Mouse (Mus musculus) G1E (cell line): ENCODE data around the gene Nmnat1.

Experiments
- CTCF ChIP-seq: IDR thresholded peaks from 2 replicates; pipeline ENCODE4 v1.5.1; 2012; ENCODE audit warnings: low read depth, low read length, inconsistent platforms, mixed read lengths
- GATA1 ChIP-seq: IDR thresholded peaks from 2 replicates; pipeline ENCODE4 v1.6.1; 2012; ENCODE audit warnings: borderline replicate concordance, low read length, inconsistent platforms, mixed read lengths
- GATA2 ChIP-seq: IDR thresholded peaks from 2 replicates; pipeline ENCODE4 v1.6.1; 2012; ENCODE audit warnings: low read depth, low read length, inconsistent platforms, borderline replicate concordance
- TAL1 ChIP-seq: conservative IDR thresholded peaks from 2 replicates; pipeline ENCODE4 v1.6.1; 2012; ENCODE audit warnings: low read depth, low read length, inconsistent platforms, mixed read lengths

DNA sequence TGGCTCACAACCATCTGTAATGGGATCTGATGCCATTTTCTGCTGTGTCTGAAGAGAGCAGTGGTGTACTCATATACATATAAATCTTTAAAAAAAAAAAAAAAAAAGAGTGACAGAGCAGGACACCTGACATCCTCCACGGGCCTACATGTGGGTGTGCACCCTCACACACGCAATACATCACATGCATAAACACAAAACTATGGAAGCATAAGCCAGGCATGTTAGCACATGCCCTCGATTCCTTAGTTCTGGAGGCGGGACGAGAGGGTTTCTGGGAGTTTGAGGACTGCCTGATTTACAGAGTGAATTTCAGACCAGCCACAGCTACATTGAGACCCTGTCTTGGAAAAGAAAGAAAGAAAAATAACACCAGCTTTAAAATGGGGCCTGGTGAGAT is 19.4 kb upstream of the Nmnat1 start:
- TF ChIP-seq CTCF, result no peak
- no peak for TF ChIP-seq GATA2
- TF ChIP-seq GATA1, result no peak
- TF ChIP-seq TAL1, result no peak
